Mouse (Mus musculus) lung, adult 2 months (tissue): Measurements from ENCODE around the gene Dip2a. TPM values are rescaled to one million over a fixed set of nuclear protein-coding genes. Genes with fewer than 3 reads are reported as not detected.

ENCODE experiments used
- DNase-seq: peaks from one replicate; pipeline ENCODE4 v3.0.0; 2022
- H3K4me1 ChIP-seq: fragments of 200-500 bp; 2 replicates; pipeline ENCODE4 v1.6.1; 2011; ENCODE audit warnings: low read length; ENCODE audit not compliant: control insufficient read depth, insufficient read depth
- H3K4me3 ChIP-seq: fragments of 200-500 bp; replicated peaks from 2 replicates; pipeline ENCODE3; 2011; ENCODE audit warnings: low read depth, mild to moderate bottlenecking, control low read depth, low read length; ENCODE audit errors: extremely low read depth
- CTCF ChIP-seq: fragments of 200-500 bp; IDR thresholded peaks from 2 replicates; pipeline ENCODE4 v1.5.1; 2011; ENCODE audit warnings: mild to moderate bottlenecking, low read length, control low read depth; ENCODE audit not compliant: insufficient read depth
- POLR2A ChIP-seq: fragments of 200-500 bp; IDR thresholded peaks from 2 replicates; pipeline ENCODE4 v1.6.1; 2011; ENCODE audit warnings: low read depth, mild to moderate bottlenecking, control low read depth, low read length, borderline replicate concordance; ENCODE audit errors: extremely low read depth
- WGBS: fragments of 180-500 bp; shearing (Covaris S2); methylation state at CpG from one replicate; pipeline ENCODE4 v1.1.7; 2018; 5-methylcytosine and 5-hydroxymethylcytosine counted together
- polyA plus RNA-seq: library from polyadenylated mRNA; depleted of rRNA; stranded (reverse); fragments of >200 nt; gene quantifications from 2 replicates; pipeline ENCODE4 v1.2.3, GENCODE M21; 2012

Gene Dip2a
- polyA plus RNA-seq, 1 experiment: 25.3 TPM

DNA sequence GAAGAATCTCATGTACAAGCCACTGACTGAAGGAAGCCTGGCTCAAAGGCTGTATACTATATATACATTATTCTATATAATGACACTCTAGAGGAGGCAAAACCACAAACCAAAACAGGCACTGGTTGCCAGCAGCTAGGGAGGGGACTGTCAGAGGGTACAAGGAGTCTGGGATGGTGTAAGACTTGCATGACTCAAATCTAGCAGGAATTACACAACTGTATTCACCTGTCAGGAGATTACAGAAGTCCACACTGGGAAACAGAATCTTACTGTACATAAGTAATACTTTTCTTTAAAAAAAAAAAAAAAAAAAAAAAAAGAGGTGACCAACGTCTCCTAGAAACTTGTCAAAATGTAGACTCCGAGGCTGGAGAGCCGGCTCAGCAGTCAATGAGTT lies 16.5 kb downstream of the Dip2a start:
- no peak for TF ChIP-seq CTCF
- TF ChIP-seq POLR2A: no peak
- H3K4me3 ChIP-seq: no peak overlapping the region
- no peak for DNase-seq
- no peaks in the 10 kb centered on the region for H3K4me1 ChIP-seq
- WGBS: 65% methylated on average over 3 of the region's 3 CpGs

DNA sequence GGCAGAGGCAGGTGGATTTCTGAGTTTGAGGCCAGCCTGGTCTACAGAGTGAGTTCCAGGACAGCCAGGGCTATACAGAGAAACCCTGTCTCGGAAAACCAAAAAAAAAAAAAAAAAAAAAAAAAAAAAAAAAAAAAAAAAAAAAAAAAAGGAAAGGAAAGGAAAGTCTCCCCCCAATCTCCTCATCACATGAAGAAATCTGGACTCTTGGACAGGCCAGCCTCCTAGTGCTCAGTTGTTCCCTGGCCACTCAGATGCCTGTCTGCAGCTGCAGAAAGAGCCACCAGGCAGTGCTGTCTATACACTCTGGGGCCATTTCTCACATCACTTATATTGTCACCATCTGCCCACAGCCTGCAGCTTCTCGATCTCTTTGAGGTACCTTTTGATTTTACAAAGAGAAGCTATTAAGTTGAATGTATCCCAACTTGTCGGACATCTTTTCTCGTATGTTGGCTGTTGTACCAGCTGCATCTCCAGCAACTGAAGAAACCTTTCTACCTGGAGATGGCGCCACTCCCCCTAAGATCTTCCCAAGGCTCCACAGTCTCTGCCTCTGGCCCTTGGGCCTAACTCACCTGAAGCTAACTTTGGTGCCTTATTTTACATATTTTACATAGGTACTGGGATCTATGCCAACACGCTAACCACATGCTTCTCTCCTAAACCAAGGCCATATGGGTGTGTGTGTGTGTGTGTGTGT lies 18.6 kb downstream of the Dip2a start:
- peak; percentile 33 for DNase-seq
- Histone ChIP-seq H3K4me3 (no peak overlapping the region), H3K4me1 (no peaks in the 10 kb centered on the region)
- TF ChIP-seq CTCF: peak; percentile 43; the same call in 1 of the 2 replicates
- no peak for TF ChIP-seq POLR2A
- 75% methylated on average over 6 of the region's 6 CpGs for WGBS

GRCm38 (mm10) chr10:76317623-76318022 lies 27.5 kb downstream of the Dip2a start:
- no peak for DNase-seq
- 84% methylated on average over 12 of the region's 12 CpGs for WGBS
- Histone ChIP-seq H3K4me3 (no peak overlapping the region), H3K4me1 (no peaks in the 10 kb centered on the region)
- TF ChIP-seq POLR2A (no peak), CTCF (no peak)

DNA sequence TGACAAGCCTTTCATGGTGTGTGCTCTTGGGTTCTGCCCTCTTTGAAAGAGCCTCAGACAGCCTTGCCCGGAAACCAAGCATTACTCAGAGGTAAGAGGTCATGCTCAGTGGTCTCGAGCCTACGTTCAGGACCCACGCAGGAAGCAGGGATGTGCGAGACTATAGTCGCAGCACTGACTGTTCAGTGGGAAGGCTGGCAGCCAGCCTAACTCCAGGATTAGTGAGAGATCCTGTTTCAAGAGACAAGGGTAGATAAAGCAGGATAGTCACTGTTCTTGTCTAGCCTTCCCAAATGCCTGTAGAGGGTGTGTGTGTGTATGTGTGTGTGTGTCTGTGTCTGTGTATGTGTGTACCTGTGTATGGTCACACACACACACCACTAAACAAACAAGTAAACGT lies 28.9 kb downstream of the Dip2a start:
- no peak for DNase-seq
- TF ChIP-seq CTCF (no peak), POLR2A (no peak)
- Histone ChIP-seq H3K4me3 (no peak overlapping the region), H3K4me1 (no peaks in the 10 kb centered on the region)
- WGBS: 76% methylated on average over 7 of the region's 7 CpGs

DNA sequence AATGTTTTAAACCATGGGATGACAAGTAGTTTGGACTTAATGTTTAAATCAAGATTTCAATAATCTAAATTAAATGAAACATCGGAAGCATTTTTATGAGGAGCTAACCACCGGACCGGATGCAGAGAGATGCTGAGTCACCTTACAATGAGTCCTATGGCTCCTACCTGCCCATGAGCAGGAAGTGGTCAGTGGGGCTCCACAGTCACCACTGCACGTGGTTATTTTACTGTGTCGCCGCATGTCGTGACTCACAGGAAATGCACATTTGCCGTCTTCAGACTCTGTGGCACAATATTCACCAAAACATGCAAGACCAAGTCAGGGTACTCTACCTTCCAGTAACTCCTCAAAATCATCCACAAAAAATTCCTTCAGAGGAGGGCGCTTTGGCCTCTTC lies 38.4 kb downstream of the Dip2a start:
- TF ChIP-seq CTCF (no peak), POLR2A (no peak)
- WGBS: 77% methylated on average over 9 of the region's 9 CpGs
- no peak overlapping the region for H3K4me3 ChIP-seq
- H3K4me1 ChIP-seq: no peaks in the 10 kb centered on the region
- no peak for DNase-seq

DNA sequence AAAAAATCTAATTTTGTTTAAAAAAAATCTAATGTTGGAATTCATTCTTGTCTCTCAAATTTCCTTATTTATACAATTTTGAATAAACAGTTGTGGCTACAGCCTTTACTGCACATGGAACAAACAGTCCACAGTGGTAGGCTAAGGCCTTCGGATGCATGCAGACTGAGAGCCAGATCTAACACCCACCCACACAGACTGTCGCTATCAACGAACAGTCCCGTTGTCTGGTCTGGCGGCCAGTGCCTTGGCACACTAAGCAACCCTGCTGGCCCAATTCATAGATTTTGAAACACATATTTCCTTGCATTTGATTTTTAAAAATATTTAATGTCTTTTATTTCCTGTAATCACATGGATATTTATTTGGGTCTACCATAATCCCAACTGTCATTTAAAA lies 45.0 kb downstream of the Dip2a start:
- 73% methylated on average over 5 of the region's 5 CpGs for WGBS
- TF ChIP-seq CTCF (no peak), POLR2A (no peak)
- H3K4me1 ChIP-seq: no peaks in the 10 kb centered on the region
- DNase-seq: no peak
- no peak overlapping the region for H3K4me3 ChIP-seq

- Histone ChIP-seq H3K4me1 (no peaks in the 10 kb centered on the region), H3K4me3 (no peak overlapping the region)
- TF ChIP-seq POLR2A: no peak
- TF ChIP-seq CTCF: no peak
- DNase-seq: no peak
- WGBS: 77% methylated on average over 4 of the region's 4 CpGs
Observed at GRCm38 (mm10) chr10:76293222-76293621, 51.9 kb downstream of the Dip2a start.

- TF ChIP-seq CTCF (no peak), POLR2A (no peak)
- Histone ChIP-seq H3K4me3 (no peak overlapping the region), H3K4me1 (no peaks in the 10 kb centered on the region)
- 85% methylated on average over 3 of the region's 3 CpGs for WGBS
- no peak for DNase-seq
Observed at GRCm38 (mm10) chr10:76289936-76290671, 55.0 kb downstream of the Dip2a start.

- Histone ChIP-seq H3K4me1 (no peaks in the 10 kb centered on the region), H3K4me3 (no peak overlapping the region)
- TF ChIP-seq CTCF (no peak), POLR2A (no peak)
- DNase-seq: no peak
- WGBS: 73% methylated on average over 5 of the region's 5 CpGs
Observed at GRCm38 (mm10) chr10:76289052-76289451, 56.0 kb downstream of the Dip2a start.

DNA sequence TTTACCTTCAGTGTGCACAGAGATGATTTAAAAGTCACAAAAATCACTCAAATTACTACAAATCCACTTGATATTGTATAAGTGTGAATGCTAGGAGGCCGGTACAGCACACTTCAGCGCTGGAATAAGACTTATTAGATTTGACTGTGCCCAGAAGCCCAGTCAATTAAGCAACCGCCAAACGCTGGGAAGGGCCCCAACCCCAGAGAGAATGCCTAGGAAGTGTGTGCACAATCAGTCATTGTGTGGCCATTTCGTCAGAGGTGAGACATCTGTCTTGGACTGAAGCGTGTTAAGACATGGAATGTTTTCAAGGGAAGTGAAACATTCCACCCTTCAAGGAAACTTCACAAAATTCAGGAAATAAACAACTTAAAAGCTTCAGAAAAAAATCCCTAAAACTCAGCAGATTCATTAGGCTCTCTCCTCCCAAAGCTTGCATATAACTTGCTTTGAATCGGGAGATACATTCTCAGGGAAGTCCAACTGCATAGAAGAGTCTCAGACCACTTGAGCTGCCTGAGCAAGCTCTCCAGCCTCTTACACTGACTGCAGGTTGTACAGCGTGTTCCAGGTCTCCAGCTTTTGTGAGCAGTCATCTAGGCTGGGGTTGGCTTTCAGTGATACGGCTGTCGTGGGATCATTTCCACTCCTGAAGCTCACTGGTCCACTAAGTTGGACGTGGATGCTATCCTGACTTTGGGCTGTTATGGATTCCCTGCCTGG lies 56.7 kb downstream of the Dip2a start:
- H3K4me1 ChIP-seq: no peaks in the 10 kb centered on the region
- 53% methylated on average over 11 of the region's 11 CpGs for WGBS
- DNase-seq: peak; percentile 10
- H3K4me3 ChIP-seq: no peak overlapping the region
- no peak for TF ChIP-seq POLR2A
- no peak for TF ChIP-seq CTCF
